Mouse (Mus musculus) hindbrain, postnatal 0 days (tissue): ENCODE results near the gene Gm3880. TPM values are rescaled to one million over a fixed set of nuclear protein-coding genes. Genes with fewer than 3 reads are reported as not detected.
"Not testable (repeated sequence)": the region's sequence is repeated elsewhere in the genome, so short reads cannot be mapped to it uniquely, and the experiment has no call there.

Experiments used
- ATAC-seq: fragments of 200-750 bp; cut with Nextera tagmentation; 2 replicates; pipeline ENCODE4 v1.8.0; 2017; ENCODE audit warnings: mild to moderate bottlenecking, moderate TSS enrichment, moderate library complexity
- DNase-seq: peaks from one replicate; pipeline ENCODE4 v3.0.0-alpha.2; 2015; ENCODE audit warnings: low spot score
- H3K27ac ChIP-seq: fragments of 300-500 bp; sonication (generic); 2 replicates; pipeline ENCODE4 v1.5.1; 2014; ENCODE audit warnings: mild to moderate bottlenecking
- H3K27me3 ChIP-seq: fragments of 300-500 bp; sonication (generic); 2 replicates; pipeline ENCODE4 v1.6.1; 2014; ENCODE audit warnings: low read length, mixed read lengths; ENCODE audit not compliant: insufficient read depth
- H3K36me3 ChIP-seq: fragments of 300-500 bp; sonication (generic); 2 replicates; pipeline ENCODE4 v1.6.1; 2014; ENCODE audit warnings: low read length, mixed read lengths; ENCODE audit not compliant: insufficient read depth
- H3K4me1 ChIP-seq: fragments of 300-500 bp; sonication (generic); 2 replicates; pipeline ENCODE4 v1.6.1; 2014; ENCODE audit warnings: antibody characterized with exemption, low read length, mixed read lengths; ENCODE audit not compliant: insufficient read depth
- H3K4me2 ChIP-seq: fragments of 300-500 bp; sonication (generic); 2 replicates; pipeline ENCODE4 v1.6.1; 2014; ENCODE audit warnings: low read depth, mild to moderate bottlenecking, low read length, moderate library complexity, mixed read lengths
- H3K4me3 ChIP-seq: fragments of 300-500 bp; sonication (generic); 2 replicates; pipeline ENCODE4 v1.5.1; 2014; ENCODE audit warnings: low read length
- H3K9ac ChIP-seq: fragments of 300-500 bp; sonication (generic); replicated peaks from 2 replicates; pipeline ENCODE4 v1.6.1; 2014; ENCODE audit warnings: mild to moderate bottlenecking, low read length, moderate library complexity, mixed read lengths
- H3K9me3 ChIP-seq: fragments of 300-500 bp; sonication (generic); 2 replicates; pipeline ENCODE4 v1.6.1; 2016; ENCODE audit warnings: low read length, mixed read lengths
- CTCF ChIP-seq: IDR thresholded peaks from 2 replicates; pipeline ENCODE4 v1.5.1; 2016; ENCODE audit warnings: antibody characterized with exemption, control low read depth, low read depth
- whole genome bisulfite sequencing: fragments of 180-500 bp; shearing (Covaris S2); extraction: QIAGEN DNeasy Blood & Tissue Kit; methylation state at CpG from one replicate; pipeline ENCODE4 v1.1.7; 2014; 5-methylcytosine and 5-hydroxymethylcytosine counted together
- polyA plus RNA-seq: library from polyadenylated mRNA; unstranded; fragments of >200 nt; fragmentation: Nextera tagmentation; extraction: Ambion mirVana; gene quantifications from 2 replicates; pipeline ENCODE4 v1.2.1, GENCODE M21; 2015
- total RNA-seq: library from RNA; depleted of rRNA; stranded (reverse); fragments of >200 nt; gene quantifications from 2 replicates; pipeline ENCODE4 v1.2.3, GENCODE M21; 2014; rRNA removed

The Gm3880 gene
- total RNA-seq (not detected in 2 replicates), polyA plus RNA-seq (not detected in 2 replicates)

- not testable (repeated sequence) for H3K36me3 ChIP-seq, H3K4me2 ChIP-seq, H3K27me3 ChIP-seq, H3K27ac ChIP-seq, H3K4me3 ChIP-seq, H3K9ac ChIP-seq, ATAC-seq, H3K4me1 ChIP-seq, H3K9me3 ChIP-seq, DNase-seq
- WGBS = 90% methylated on average over 4 of the region's 5 CpGs
These were observed at the start of gene Gm3880 for GRCm38 (mm10) chrX:102686872-102687271. Gm3880 (minus strand) TSS chrX:102686972.

- not testable (repeated sequence) for H3K4me1 ChIP-seq, DNase-seq, H3K4me2 ChIP-seq, H3K9ac ChIP-seq, ATAC-seq, H3K27ac ChIP-seq, H3K9me3 ChIP-seq, H3K27me3 ChIP-seq, H3K36me3 ChIP-seq, H3K4me3 ChIP-seq
- 79% methylated on average over 6 of the region's 6 CpGs for WGBS
These were observed 37.5 kb upstream of the Gm3880 start for GRCm38 (mm10) chrX:102724226-102724625.

- 88% methylated on average over 7 of the region's 10 CpGs for WGBS
- ATAC-seq, H3K36me3 ChIP-seq, H3K27me3 ChIP-seq, H3K9ac ChIP-seq, H3K4me1 ChIP-seq, H3K9me3 ChIP-seq, H3K4me2 ChIP-seq, DNase-seq, H3K27ac ChIP-seq, H3K4me3 ChIP-seq: not testable (repeated sequence)
These were observed 20.8 kb upstream of the Gm3880 start, which contains the start of the genes Gm9112 and Dmrtc1b for GRCm38 (mm10) chrX:102707535-102707934. Gm9112 (minus strand) TSS chrX:102707635. Dmrtc1b (plus strand) TSS chrX:102707865.

- DNase-seq, H3K27me3 ChIP-seq, H3K27ac ChIP-seq, H3K36me3 ChIP-seq, H3K9me3 ChIP-seq, H3K4me3 ChIP-seq, H3K4me1 ChIP-seq, ATAC-seq, H3K4me2 ChIP-seq, H3K9ac ChIP-seq: not testable (repeated sequence)
- 70% methylated on average over 3 of the region's 3 CpGs for WGBS
These were observed 13.9 kb upstream of the Gm3880 start for GRCm38 (mm10) chrX:102700636-102701035.

GRCm38 (mm10) chrX:102689252-102689651, 2.5 kb upstream of the Gm3880 start:
- not testable (repeated sequence) for H3K9me3 ChIP-seq, H3K9ac ChIP-seq, H3K36me3 ChIP-seq, H3K4me2 ChIP-seq, H3K4me3 ChIP-seq, H3K4me1 ChIP-seq, H3K27me3 ChIP-seq, H3K27ac ChIP-seq
- peak; percentile 49 for DNase-seq
- peak; percentile 71 for ATAC-seq
- 34% methylated on average over 4 of the region's 4 CpGs for WGBS
- peak; percentile 59 for TF ChIP-seq CTCF

GRCm38 (mm10) chrX:102684706-102685105, 2.1 kb downstream of the Gm3880 start:
- not testable (repeated sequence) for H3K4me1 ChIP-seq, ATAC-seq
- WGBS = 63% methylated on average over 3 of the region's 3 CpGs

GRCm38 (mm10) chrX:102666641-102667040, 20.1 kb downstream of the Gm3880 start:
- 72% methylated on average over 2 of the region's 2 CpGs for WGBS
- Histone ChIP-seq H3K36me3 (no peaks in the 10 kb centered on the region), H3K27me3 (no peaks in the 10 kb centered on the region), H3K4me3 (no peak overlapping the region), H3K4me2 (no peak overlapping the region), H3K4me1 (no peaks in the 10 kb centered on the region), H3K9ac (no peak overlapping the region), H3K27ac (no peak overlapping the region), H3K9me3 (no peaks in the 10 kb centered on the region)
- DNase-seq = no peak
- TF ChIP-seq CTCF = no peak
- ATAC-seq = no peak

More at GRCm38 (mm10) chrX:102684706-102685105, 2.1 kb downstream of the Gm3880 start:
- not testable (repeated sequence) for H3K36me3 ChIP-seq, H3K9me3 ChIP-seq, H3K4me2 ChIP-seq, H3K9ac ChIP-seq, H3K4me3 ChIP-seq, H3K27me3 ChIP-seq, DNase-seq, H3K27ac ChIP-seq
